Mouse (Mus musculus): ENCODE measurements around the gene Rerg.

Gene Rerg

GRCm38 (mm10) chr6:137126224-137126623, 44.1 kb downstream of the Rerg start:
- DNase-seq: no peak

GRCm38 (mm10) chr6:137125433-137125832, 44.9 kb downstream of the Rerg start:
- no peak for DNase-seq

GRCm38 (mm10) chr6:137125006-137125405, 45.3 kb downstream of the Rerg start:
- no peak for DNase-seq

GRCm38 (mm10) chr6:137116849-137117473, 53.3 kb downstream of the Rerg start:
- DNase-seq: no peak

GRCm38 (mm10) chr6:137114859-137115258, 55.4 kb downstream of the Rerg start:
- no peak for DNase-seq

- no peak for DNase-seq
These were observed 59.0 kb downstream of the Rerg start for GRCm38 (mm10) chr6:137111266-137111813.

- no peak for DNase-seq
These were observed 59.5 kb downstream of the Rerg start for GRCm38 (mm10) chr6:137110778-137111174.

GRCm38 (mm10) chr6:137109811-137110777, 60.2 kb downstream of the Rerg start:
- DNase-seq: no peak

- no peak for DNase-seq
These were observed 65.0 kb downstream of the Rerg start for GRCm38 (mm10) chr6:137105285-137105684.

- no peak for DNase-seq
These were observed 67.6 kb downstream of the Rerg start for GRCm38 (mm10) chr6:137102662-137103179.

- DNase-seq: no peak
These were observed 68.2 kb downstream of the Rerg start for GRCm38 (mm10) chr6:137101886-137102661.

GRCm38 (mm10) chr6:137100259-137100658, 70.0 kb downstream of the Rerg start:
- DNase-seq: no peak

- peak; percentile 34 for DNase-seq
These were observed 71.8 kb downstream of the Rerg start for GRCm38 (mm10) chr6:137098232-137099191.

GRCm38 (mm10) chr6:137094475-137094874, 75.8 kb downstream of the Rerg start:
- no peak for DNase-seq

GRCm38 (mm10) chr6:137088469-137088868, 81.8 kb downstream of the Rerg start:
- DNase-seq: no peak

GRCm38 (mm10) chr6:137087956-137088355, 82.3 kb downstream of the Rerg start:
- no peak for DNase-seq

- no peak for DNase-seq
These were observed 82.8 kb downstream of the Rerg start for GRCm38 (mm10) chr6:137087470-137087869.

- no peak for DNase-seq
These were observed 90.6 kb downstream of the Rerg start for GRCm38 (mm10) chr6:137079701-137080100.

GRCm38 (mm10) chr6:137076731-137077130, 93.6 kb downstream of the Rerg start:
- no peak for DNase-seq

- no peak for DNase-seq
These were observed 94.1 kb downstream of the Rerg start for GRCm38 (mm10) chr6:137076225-137076624.

GRCm38 (mm10) chr6:137072256-137072655, 98.0 kb downstream of the Rerg start:
- DNase-seq: no peak

Measured in kidney, adult 18-20 months (tissue).